Mouse (Mus musculus): Measurements from ENCODE around the gene Gm10188. TPM values are rescaled to one million over a fixed set of nuclear protein-coding genes. Genes with fewer than 3 reads are reported as not detected.

Gm10188 gene
- total RNA-seq, 1 experiment from 2014 or later, result not detected

GRCm38 (mm10) chr1:132194624-132195023 lies 34.9 kb downstream of the Gm10188 start:
- no peak for DNase-seq

GRCm38 (mm10) chr1:132193806-132194205 lies 35.8 kb downstream of the Gm10188 start:
- no peak for DNase-seq

DNA sequence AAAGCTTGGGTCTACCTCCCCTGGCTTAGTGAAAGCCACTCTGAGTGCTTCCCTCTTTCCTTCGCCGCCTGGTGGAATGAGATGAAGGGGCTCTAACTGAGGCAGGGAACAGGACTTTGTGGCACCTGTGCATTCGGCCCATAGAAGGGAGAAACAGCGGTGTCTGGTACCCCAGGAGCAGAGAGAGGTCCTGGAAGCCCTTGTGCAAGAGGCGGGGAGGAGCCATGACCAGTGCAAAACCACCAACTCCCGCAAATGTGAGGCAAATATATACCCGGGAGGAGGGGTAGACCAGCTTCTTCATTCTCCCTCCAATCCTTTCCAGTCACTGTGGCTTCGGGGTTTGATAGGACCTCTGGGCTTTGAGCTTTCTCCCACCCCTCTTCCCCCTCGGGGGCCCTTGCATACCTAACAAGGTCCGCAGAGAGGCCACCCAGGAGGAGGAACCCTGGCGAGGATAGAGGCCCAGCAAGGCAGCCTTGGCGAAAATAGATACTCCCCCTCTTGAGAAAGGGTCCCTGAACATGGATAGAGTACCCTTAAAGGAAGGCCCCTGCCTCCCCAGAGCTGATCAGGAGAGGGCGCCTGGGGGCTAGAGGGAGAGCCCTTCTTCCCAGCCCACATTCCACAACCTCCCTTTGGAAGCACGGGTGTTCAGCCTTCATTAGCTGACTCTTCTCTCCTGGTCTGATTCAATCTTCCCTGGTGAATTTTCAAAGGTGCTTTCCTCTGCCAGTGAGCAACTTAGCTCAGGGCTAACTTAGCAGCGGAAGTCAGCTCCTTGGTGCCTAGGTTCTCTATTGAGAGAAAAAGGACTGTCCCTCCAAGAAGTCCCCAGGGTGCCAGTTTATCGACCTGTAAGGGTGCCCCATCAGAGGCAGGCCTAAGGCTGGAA lies 37.5 kb downstream of the Gm10188 start:
- DNase-seq, result no peak

DNA sequence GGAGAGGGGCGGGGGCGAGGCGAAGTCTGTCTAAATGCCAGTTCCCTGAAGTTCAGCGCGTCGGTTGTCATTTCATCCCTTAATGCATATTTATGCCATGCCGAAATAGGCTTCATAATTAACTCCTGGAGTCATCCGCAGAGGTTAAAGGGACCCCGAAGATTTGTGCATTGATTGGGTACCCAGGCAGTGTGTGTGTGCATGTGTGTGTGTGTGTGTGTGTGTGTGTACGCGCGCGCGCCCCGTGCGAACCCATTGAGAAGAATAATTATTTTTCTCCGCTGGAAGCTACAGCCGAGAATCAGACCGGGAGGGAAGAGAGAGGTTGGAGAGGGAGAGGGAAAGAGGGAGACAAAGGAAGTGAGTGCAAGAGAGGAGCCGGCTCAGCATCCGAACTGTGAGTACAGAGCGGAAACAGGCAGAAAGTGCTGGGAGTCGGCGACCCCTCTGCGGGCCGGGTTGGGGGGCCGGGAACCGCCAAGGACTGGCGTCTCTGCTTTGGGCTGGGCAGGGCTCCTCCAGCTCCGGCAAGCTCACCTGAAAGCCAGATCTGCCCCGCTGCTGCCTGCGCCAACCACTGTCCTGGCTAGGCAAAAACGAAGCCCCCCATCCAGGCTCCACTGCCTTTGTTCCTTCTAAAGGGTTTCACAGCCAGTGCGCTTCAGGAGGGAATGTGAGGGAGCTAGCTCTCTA lies 38.3 kb downstream of the Gm10188 start, which contains the start of the genes Lemd1 and AC124108.1:
Lemd1 (plus strand) TSS at position 339 of the 693 bp plus-strand sequence.
AC124108.1 (plus strand) TSS at position 365 of the 693 bp plus-strand sequence.
- no peak for DNase-seq

DNA sequence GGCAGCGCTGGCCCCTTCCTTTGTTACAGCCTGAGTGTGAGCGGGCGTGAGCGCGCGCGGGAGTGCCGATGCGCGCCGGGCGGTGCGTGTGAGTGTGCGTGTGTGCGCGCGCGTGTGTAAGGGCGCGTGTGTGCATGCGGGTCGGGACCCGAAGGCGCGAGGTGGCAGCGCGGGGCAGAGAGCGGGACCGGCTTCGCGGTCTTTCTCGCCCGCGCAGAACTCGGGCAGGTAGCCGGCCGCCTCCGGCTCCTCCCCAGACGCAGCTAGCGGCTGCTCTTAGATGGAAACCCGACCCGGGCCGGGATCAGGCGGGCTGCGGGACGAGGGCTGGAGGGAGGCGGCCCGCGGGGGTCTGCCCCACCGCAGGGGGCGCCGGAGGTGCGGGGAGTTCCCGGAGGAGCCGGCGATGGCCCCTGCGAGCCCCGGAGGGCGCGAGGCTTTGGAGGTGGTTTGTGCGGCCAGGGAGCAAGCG lies 38.9 kb downstream of the Gm10188 start:
- peak; percentile 37 for DNase-seq

- DNase-seq, result peak; percentile 55
Measured at GRCm38 (mm10) chr1:132190040-132190513, 39.5 kb downstream of the Gm10188 start.

- DNase-seq, result no peak
Measured at GRCm38 (mm10) chr1:132189231-132189630, 40.3 kb downstream of the Gm10188 start.

DNA sequence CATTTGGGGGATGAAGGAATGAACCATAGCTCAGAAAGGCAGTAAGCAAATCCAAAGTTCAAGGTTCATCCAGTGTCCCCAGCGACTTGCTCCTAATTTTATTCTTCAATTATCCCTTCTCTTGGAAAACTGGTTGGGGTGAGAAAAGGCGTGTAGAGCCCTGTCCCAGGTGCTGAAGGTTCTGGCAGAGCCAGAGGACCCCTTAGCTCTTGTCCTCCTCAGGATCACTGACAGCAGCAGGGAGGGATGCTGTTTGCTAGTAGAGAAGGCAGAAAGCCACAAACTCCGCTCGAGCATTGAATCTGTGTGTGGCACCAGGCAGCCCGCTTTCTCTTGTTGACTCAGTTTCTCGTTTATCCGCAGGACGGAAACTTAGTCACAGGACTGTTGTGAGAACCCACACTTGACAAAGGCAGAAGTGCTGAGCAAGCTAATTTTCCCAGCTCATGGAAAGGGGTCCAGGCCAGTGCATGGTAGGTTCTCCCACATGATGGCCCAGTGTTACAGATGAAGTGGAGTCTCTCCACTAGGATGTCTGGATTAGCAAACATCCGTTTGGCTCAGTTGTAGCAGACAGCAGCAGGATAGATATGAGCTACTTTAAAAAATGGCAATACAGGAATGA lies 41.0 kb downstream of the Gm10188 start:
- peak; percentile 2 for DNase-seq

- DNase-seq, result peak; percentile 1
Measured at GRCm38 (mm10) chr1:132186303-132186702, 43.3 kb downstream of the Gm10188 start.

Small RNAs within 50 kb of the gene (microRNA-seq; reads per million reads assigned to microRNA genes)
- gene Mir135b, result 6.9 to 14.5 reads per million in 2 experiments

Other genes with a start within 250 kb of the Gm10188 start
- 116 and 135 TPM in 2 replicates for gene Elk4, start 222.2 kb downstream of the Gm10188 start, total RNA-seq (2021)
- 7.3 and 7.9 TPM in 2 replicates for gene Mfsd4a, start 161.7 kb downstream of the Gm10188 start, total RNA-seq (2021)
- 16.7 and 17.9 TPM in 2 replicates for gene Cdk18, start 90.1 kb downstream of the Gm10188 start, total RNA-seq (2021)
- not detected in 2 replicates for gene Lemd1, start 38.3 kb downstream of the Gm10188 start, total RNA-seq (2021)
- 0.11 and 0.15 TPM in 2 replicates for gene AC124108.1, start 38.3 kb downstream of the Gm10188 start, total RNA-seq (2021)
- gene Klhdc8a, start 68.9 kb upstream of the Gm10188 start, total RNA-seq (2021), result 64.1 and 71.4 TPM in 2 replicates
- 3.7 and 5.6 TPM in 2 replicates for gene Nuak2, start 86.4 kb upstream of the Gm10188 start, total RNA-seq (2021)
- gene Tmcc2, start 161.5 kb upstream of the Gm10188 start, total RNA-seq (2021), result 12.1 and 26.9 TPM in 2 replicates
- 20.1 and 23.2 TPM in 2 replicates for gene Dstyk, start 187.8 kb upstream of the Gm10188 start, total RNA-seq (2021)
- gene Rbbp5, start 247.6 kb upstream of the Gm10188 start, total RNA-seq (2021), result 31.6 and 33.2 TPM in 2 replicates

All from adrenal gland, postnatal 14 days (tissue).